Mouse (Mus musculus) liver, adult (tissue): ENCODE data around the gene Akr1c20.

Source experiments
- GATA4 ChIP-seq: IDR thresholded peaks from 2 replicates; pipeline ENCODE4 v1.6.1; 2014; ENCODE audit warnings: mild to moderate bottlenecking, low read length; ENCODE audit not compliant: insufficient replicate concordance

Akr1c20 gene

GRCm38 (mm10) chr13:4523201-4523838 is at the start of gene Akr1c20:
Gene Akr1c20 (minus strand): TSS chr13:4523345.
- TF ChIP-seq GATA4: no peak

- no peak for TF ChIP-seq GATA4
These were observed 42.9 kb upstream of the Akr1c20 start for GRCm38 (mm10) chr13:4565996-4566395.

GRCm38 (mm10) chr13:4560500-4560899 is 37.4 kb upstream of the Akr1c20 start:
- TF ChIP-seq GATA4: no peak

GRCm38 (mm10) chr13:4559143-4559542 is 36.0 kb upstream of the Akr1c20 start:
- no peak for TF ChIP-seq GATA4

GRCm38 (mm10) chr13:4514811-4515210 is 8.3 kb downstream of the Akr1c20 start:
- TF ChIP-seq GATA4: peak; percentile 62; the same call in 1 of the 2 replicates

- TF ChIP-seq GATA4: no peak
These were observed 55.2 kb downstream of the Akr1c20 start for GRCm38 (mm10) chr13:4467896-4468295.

GRCm38 (mm10) chr13:4465641-4466040 is 57.5 kb downstream of the Akr1c20 start:
- TF ChIP-seq GATA4: no peak
